ENCODE assay signal across 17 mouse cellular contexts in genomic region chr4:105904896-105905295, GRCm38 (mm10).
"Had no signal": no experiment of that assay in that cellular context is flagged by ENCODE, and none has a peak within 500 bp of the region (broad histone marks: within the 10 kb centered on the region; RNA-seq: fewer than 3 reads in every experiment).

No protein-coding gene starts in this region.

- H3K4me3 ChIP-seq: liver, embryonic 15.5 days; midbrain, embryonic 13.5 days; myocyte; neural tube, embryonic 13.5 days; stomach, embryonic 15.5 days had no signal

- H3K4me1 ChIP-seq: liver, embryonic 15.5 days; midbrain, embryonic 13.5 days; neural tube, embryonic 13.5 days; stomach, embryonic 15.5 days had no signal

- H3K9me3 ChIP-seq: liver, embryonic 15.5 days; midbrain, embryonic 13.5 days; neural tube, embryonic 13.5 days; stomach, embryonic 15.5 days had no signal

- H3K27ac ChIP-seq: liver, embryonic 15.5 days; macrophage; midbrain, embryonic 13.5 days; neural tube, embryonic 13.5 days; stomach, embryonic 15.5 days had no signal

- H3K4me2 ChIP-seq: liver, embryonic 15.5 days; midbrain, embryonic 13.5 days; neural tube, embryonic 13.5 days; stomach, embryonic 15.5 days had no signal

- H3K9ac ChIP-seq: liver, embryonic 15.5 days; midbrain, embryonic 13.5 days; neural tube, embryonic 13.5 days; stomach, embryonic 15.5 days had no signal

- DNase-seq: kidney, adult 9 months; kidney, postnatal 14 days; kidney, postnatal 4 days; left cerebral cortex, postnatal 4 days; lung, adult 18-20 months; lung, postnatal 14 days; retina, postnatal 1 day; right cerebral cortex, postnatal 25 days; spleen, adult 18-20 months; thymus, postnatal 25 days had no signal

- ATAC-seq: midbrain, embryonic 13.5 days; midbrain, embryonic 16.5 days had no signal

- H3K27me3 ChIP-seq: liver, embryonic 15.5 days; midbrain, embryonic 13.5 days; neural tube, embryonic 13.5 days; stomach, embryonic 15.5 days had no signal

- H3K36me3 ChIP-seq: liver, embryonic 15.5 days; midbrain, embryonic 13.5 days; neural tube, embryonic 13.5 days; stomach, embryonic 15.5 days had no signal
